Mouse (Mus musculus) hindbrain, embryonic 14.5 days (tissue): ENCODE results near the gene Pnpla2. TPM values are rescaled to one million over a fixed set of nuclear protein-coding genes. Genes with fewer than 3 reads are reported as not detected.

Source experiments
- ATAC-seq: fragments of 200-750 bp; cut with Nextera tagmentation; 2 replicates; pipeline ENCODE4 v1.8.0; 2017; ENCODE audit warnings: moderate number of reproducible peaks, mild to moderate bottlenecking, moderate TSS enrichment, moderate library complexity; ENCODE audit not compliant: low FRiP score
- DNase-seq: peaks from one replicate; pipeline ENCODE4 v3.0.0-alpha.2; 2015; ENCODE audit warnings: low spot score
- H3K27ac ChIP-seq: fragments of 300-500 bp; sonication (generic); 2 replicates; pipeline ENCODE4 v1.5.1; 2014; ENCODE audit warnings: mild to moderate bottlenecking, moderate library complexity
- H3K27me3 ChIP-seq: fragments of 300-500 bp; sonication (generic); 2 replicates; pipeline ENCODE4 v1.6.1; 2014; ENCODE audit warnings: mild to moderate bottlenecking, low read length, mixed read lengths; ENCODE audit not compliant: control insufficient read depth, insufficient read depth
- H3K36me3 ChIP-seq: fragments of 300-500 bp; sonication (generic); replicated peaks from 2 replicates; pipeline ENCODE4 v1.6.1; 2014; ENCODE audit not compliant: control insufficient read depth, insufficient read depth
- H3K4me1 ChIP-seq: fragments of 300-500 bp; sonication (generic); replicated peaks from 2 replicates; pipeline ENCODE4 v1.6.1; 2014; ENCODE audit warnings: antibody characterized with exemption, low read length, mixed read lengths; ENCODE audit not compliant: control insufficient read depth, insufficient read depth
- H3K4me2 ChIP-seq: fragments of 300-500 bp; sonication (generic); replicated peaks from 2 replicates; pipeline ENCODE4 v1.6.1; 2014; ENCODE audit warnings: mild to moderate bottlenecking, moderate library complexity
- H3K4me3 ChIP-seq: fragments of 300-500 bp; sonication (generic); replicated peaks from 2 replicates; pipeline ENCODE4 v1.5.1; 2014; ENCODE audit warnings: mild to moderate bottlenecking, low read length
- H3K9ac ChIP-seq: fragments of 300-500 bp; sonication (generic); 2 replicates; pipeline ENCODE4 v1.6.1; 2014
- H3K9me3 ChIP-seq: fragments of 300-500 bp; sonication (generic); 2 replicates; pipeline ENCODE4 v1.6.1; 2016; ENCODE audit warnings: low read length; ENCODE audit not compliant: control insufficient read depth
- WGBS: fragments of 180-500 bp; shearing (Covaris S2); extraction: QIAGEN DNeasy Blood & Tissue Kit; methylation state at CpG from one replicate; pipeline ENCODE4 v1.1.7; 2014; 5-methylcytosine and 5-hydroxymethylcytosine counted together
- polyA plus RNA-seq: library from polyadenylated mRNA; unstranded; fragments of >200 nt; fragmentation: Nextera tagmentation; extraction: Ambion mirVana; gene quantifications from 2 replicates; pipeline ENCODE4 v1.2.1, GENCODE M21; 2014

Gene Pnpla2
- polyA plus RNA-seq, 1 experiment from 2014 or later = 15.3 TPM

DNA sequence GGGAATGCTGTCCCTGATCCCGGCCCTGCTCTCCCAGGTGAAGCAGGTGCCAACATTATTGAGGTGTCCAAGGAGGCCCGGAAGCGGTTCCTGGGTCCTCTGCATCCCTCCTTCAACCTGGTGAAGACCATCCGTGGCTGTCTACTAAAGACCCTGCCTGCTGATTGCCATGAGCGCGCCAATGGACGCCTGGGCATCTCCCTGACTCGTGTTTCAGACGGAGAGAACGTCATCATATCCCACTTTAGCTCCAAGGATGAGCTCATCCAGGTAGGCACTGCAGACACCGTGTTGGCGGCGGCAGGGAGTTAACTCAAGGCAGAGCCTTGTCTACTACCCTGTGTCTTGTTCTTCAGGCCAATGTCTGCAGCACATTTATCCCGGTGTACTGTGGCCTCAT, 2.2 kb downstream of the Pnpla2 start:
- Histone ChIP-seq H3K9ac (no peak overlapping the region), H3K36me3 (peaks cover 13% of the 10 kb centered on the region), H3K27ac (no peak overlapping the region), H3K9me3 (no peaks in the 10 kb centered on the region), H3K27me3 (peaks cover 28% of the 10 kb centered on the region), H3K4me2 (no peak overlapping the region), H3K4me3 (no peak overlapping the region), H3K4me1 (peaks cover 11% of the 10 kb centered on the region; the same call in 1 of the 2 replicates)
- 95% methylated on average over 14 of the region's 14 CpGs for whole genome bisulfite sequencing
- DNase-seq (no peak), ATAC-seq (no peak)

DNA sequence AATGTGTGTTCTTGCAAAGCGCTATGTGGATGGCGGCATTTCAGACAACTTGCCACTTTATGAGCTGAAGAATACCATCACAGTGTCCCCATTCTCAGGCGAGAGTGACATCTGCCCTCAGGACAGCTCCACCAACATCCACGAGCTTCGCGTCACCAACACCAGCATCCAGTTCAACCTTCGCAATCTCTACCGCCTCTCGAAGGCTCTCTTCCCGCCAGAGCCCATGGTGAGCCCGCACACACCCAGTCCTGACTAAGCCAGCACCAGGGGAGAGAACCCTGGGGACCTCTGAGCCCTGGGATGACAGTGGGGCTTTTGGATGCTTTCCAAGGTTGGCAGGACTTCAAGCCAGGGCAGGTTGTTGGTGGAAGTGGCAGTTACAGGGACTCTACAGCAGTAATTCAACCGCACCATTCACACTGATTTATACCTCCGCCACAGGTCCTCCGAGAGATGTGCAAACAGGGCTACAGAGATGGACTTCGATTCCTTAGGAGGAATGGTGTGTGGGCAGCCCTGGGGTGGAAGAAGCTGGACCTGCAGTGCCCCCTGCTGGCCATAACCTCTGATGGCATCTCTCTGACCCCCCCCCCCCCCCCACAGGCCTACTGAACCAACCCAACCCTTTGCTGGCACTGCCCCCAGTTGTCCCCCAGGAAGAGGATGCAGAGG, 3.1 kb downstream of the Pnpla2 start:
- peaks cover 11% of the 10 kb centered on the region for H3K36me3 ChIP-seq
- no peak overlapping the region for H3K4me3 ChIP-seq
- no peak for ATAC-seq
- peaks cover 11% of the 10 kb centered on the region; the same call in 1 of the 2 replicates for H3K4me1 ChIP-seq
- H3K9ac ChIP-seq = no peak overlapping the region
- no peaks in the 10 kb centered on the region for H3K9me3 ChIP-seq
- no peak for DNase-seq
- WGBS = 76% methylated on average over 15 of the region's 15 CpGs
- H3K27me3 ChIP-seq = peaks cover 37% of the 10 kb centered on the region
- no peak overlapping the region for H3K4me2 ChIP-seq
- H3K27ac ChIP-seq = no peak overlapping the region

DNA sequence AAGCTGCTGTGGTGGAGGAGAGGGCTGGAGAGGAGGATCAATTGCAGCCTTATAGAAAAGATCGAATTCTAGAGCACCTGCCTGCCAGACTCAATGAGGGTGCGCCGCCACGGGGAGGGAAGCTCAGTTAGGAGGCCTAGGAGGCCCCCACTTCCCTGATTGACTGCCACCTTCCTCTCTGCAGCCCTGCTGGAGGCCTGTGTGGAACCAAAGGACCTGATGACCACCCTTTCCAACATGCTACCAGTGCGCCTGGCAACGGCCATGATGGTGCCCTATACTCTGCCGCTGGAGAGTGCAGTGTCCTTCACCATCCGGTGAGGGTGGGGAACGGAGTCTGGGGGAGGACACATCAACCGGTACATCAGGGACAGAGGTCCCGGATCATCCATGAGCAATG, 3.7 kb downstream of the Pnpla2 start:
- WGBS = 91% methylated on average over 11 of the region's 11 CpGs
- H3K4me3 ChIP-seq = no peak overlapping the region
- no peaks in the 10 kb centered on the region for H3K9me3 ChIP-seq
- DNase-seq (no peak), ATAC-seq (no peak)
- H3K4me2 ChIP-seq = no peak overlapping the region
- H3K36me3 ChIP-seq = peaks cover 11% of the 10 kb centered on the region
- H3K4me1 ChIP-seq = peaks cover 11% of the 10 kb centered on the region; the same call in 1 of the 2 replicates
- H3K27me3 ChIP-seq = peaks cover 42% of the 10 kb centered on the region
- no peak overlapping the region for H3K9ac ChIP-seq
- H3K27ac ChIP-seq = no peak overlapping the region

DNA sequence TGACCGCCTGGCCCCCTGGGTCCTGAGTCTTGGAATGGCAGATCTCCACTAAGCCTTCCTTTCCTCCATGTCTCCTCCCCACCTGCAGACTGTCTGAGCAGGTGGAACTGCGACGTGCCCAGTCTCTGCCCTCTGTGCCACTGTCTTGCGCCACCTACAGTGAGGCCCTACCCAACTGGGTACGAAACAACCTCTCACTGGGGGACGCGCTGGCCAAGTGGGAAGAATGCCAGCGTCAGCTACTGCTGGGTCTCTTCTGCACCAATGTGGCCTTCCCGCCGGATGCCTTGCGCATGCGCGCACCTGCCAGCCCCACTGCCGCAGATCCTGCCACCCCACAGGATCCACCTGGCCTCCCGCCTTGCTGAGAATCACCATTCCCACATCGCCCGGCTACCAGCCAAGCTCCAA, 4.3 kb downstream of the Pnpla2 start:
- peaks cover 49% of the 10 kb centered on the region for H3K27me3 ChIP-seq
- no peak overlapping the region for H3K4me2 ChIP-seq
- no peak overlapping the region for H3K4me3 ChIP-seq
- H3K36me3 ChIP-seq = peaks cover 11% of the 10 kb centered on the region
- DNase-seq = no peak
- H3K4me1 ChIP-seq = peaks cover 11% of the 10 kb centered on the region; the same call in 1 of the 2 replicates
- H3K27ac ChIP-seq = no peak overlapping the region
- no peaks in the 10 kb centered on the region for H3K9me3 ChIP-seq
- H3K9ac ChIP-seq = no peak overlapping the region
- no peak for ATAC-seq
- 94% methylated on average over 17 of the region's 17 CpGs for WGBS

DNA sequence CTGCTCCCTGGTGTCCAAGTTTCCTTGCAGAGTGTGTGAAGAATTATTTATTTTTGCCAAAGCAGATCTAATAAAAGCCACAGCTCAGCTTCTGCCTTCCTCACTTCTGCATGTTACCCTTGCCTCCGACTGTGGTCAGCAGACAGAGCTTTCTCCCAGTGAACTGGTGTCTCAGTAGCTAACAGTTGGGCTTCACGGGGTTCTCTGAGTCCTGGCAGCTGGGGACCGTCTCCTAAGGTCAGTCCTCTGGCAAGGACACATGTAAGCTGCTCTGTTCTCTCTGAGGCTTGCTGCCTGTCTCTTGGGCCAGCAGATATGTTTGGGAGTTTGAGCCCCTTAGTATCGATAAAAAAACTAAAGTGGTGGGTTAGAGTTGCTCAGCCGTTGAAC, 5.0 kb downstream of the Pnpla2 start:
- H3K27ac ChIP-seq = no peak overlapping the region
- peaks cover 11% of the 10 kb centered on the region for H3K36me3 ChIP-seq
- DNase-seq = no peak
- WGBS = 87% methylated on average over 5 of the region's 5 CpGs
- H3K4me2 ChIP-seq = no peak overlapping the region
- H3K27me3 ChIP-seq = peaks cover 55% of the 10 kb centered on the region
- H3K4me3 ChIP-seq = no peak overlapping the region
- no peak for ATAC-seq
- no peaks in the 10 kb centered on the region for H3K9me3 ChIP-seq
- H3K4me1 ChIP-seq = peaks cover 9% of the 10 kb centered on the region; the same call in 1 of the 2 replicates
- H3K9ac ChIP-seq = no peak overlapping the region

DNA sequence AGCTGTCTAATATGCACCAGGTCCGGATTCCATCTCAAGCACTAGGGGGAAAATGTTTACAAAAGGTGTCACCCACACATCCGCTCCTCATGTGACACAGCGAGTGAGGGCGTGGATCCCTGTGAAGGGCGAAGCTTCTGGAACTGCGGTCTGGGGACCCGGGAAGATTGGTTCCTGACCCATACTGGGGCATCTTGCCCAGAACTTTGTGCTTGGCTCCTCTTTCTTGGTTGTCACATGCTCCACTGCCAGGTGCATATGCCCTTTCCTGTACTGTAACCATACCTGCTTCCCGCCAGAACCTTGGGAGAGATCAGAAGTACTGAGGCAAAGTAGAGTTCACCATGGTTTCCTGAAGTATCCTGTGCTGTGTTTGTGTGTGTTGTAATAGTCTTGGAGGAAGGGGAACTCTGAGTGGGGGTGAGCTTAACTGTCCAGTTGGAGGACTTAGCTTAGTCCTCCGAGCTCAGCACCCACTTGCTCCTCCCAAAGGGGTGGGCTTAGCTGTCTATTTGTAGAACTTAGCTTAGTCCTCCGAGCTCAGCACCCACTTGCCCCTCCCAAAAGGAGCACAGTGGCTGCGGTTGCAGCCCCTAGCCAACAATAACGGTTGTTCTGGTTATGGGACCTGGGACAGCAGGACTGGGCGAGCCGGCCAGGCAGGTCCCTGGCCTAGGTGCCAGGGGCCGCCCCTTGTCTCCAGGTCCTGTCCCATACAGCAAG, 5.6 kb downstream of the Pnpla2 start, which contains the start of gene Cracr2b:
Gene Cracr2b (plus strand): TSS at position 704 of the 723 bp plus-strand sequence.
- H3K4me2 ChIP-seq = peak within 1 kb of the TSS; percentile 58
- DNase-seq (no peak), ATAC-seq (no peak)
- no peak within 1 kb of the TSS for H3K27ac ChIP-seq
- H3K36me3 ChIP-seq = peaks cover 11% of the 10 kb centered on the region
- no peaks in the 10 kb centered on the region for H3K9me3 ChIP-seq
- peaks cover 61% of the 10 kb centered on the region for H3K27me3 ChIP-seq
- H3K9ac ChIP-seq = peak within 1 kb of the TSS; percentile 58
- peak within 1 kb of the TSS; percentile 34 for H3K4me3 ChIP-seq
- WGBS = 72% methylated on average over 15 of the region's 15 CpGs
- peaks cover 9% of the 10 kb centered on the region; the same call in 1 of the 2 replicates for H3K4me1 ChIP-seq

DNA sequence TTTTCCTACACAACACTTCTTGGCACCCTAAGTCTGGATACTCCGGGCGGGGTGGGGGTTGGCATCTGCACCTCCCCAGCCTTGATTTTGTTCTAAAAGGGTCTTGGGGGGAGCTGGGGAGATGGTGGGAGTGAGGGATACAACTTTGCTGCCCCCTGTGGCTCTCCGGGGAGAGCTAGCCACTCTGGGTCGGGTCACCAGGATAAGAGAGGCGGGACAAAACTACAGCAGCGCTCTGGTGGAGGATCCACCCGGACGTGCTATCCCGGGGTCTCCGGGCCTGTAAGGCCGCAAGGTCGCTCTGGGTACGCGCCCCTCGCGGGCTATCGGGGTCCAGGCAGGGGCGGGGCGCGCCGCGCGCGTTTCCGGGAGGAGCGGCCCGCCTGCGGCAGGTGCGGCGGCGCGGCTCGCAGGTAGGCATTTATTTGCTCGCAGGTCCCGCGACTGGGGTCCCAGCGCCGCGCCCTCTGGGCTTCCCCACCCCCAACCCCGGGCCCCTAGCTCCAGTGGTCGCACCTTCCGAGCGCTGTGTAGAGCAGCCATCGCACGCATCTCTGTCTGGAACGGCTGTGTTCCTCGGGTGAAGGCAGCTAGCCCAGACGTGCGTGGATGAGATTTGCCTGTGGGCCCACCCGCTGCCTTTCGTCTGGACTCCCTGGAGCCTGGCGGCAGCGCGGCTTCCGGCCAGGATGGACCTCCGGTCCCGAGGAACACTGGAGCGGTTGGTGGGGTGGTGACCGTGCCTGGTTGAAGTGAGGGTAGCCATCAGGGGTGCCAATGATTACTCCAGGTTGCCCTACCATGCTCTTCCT, 6.7 kb downstream of the Pnpla2 start:
- peaks cover 11% of the 10 kb centered on the region for H3K36me3 ChIP-seq
- peak overlapping the region; percentile 58 for H3K4me2 ChIP-seq
- H3K4me1 ChIP-seq = peaks cover 1% of the 10 kb centered on the region; the same call in 1 of the 2 replicates
- peaks cover 73% of the 10 kb centered on the region for H3K27me3 ChIP-seq
- no peaks in the 10 kb centered on the region for H3K9me3 ChIP-seq
- no peak for DNase-seq
- 3% methylated on average over 56 of the region's 59 CpGs for WGBS
- ATAC-seq = no peak
- H3K4me3 ChIP-seq = peak overlapping the region; percentile 34
- no peak overlapping the region for H3K27ac ChIP-seq
- H3K9ac ChIP-seq = peak overlapping the region; percentile 58

DNA sequence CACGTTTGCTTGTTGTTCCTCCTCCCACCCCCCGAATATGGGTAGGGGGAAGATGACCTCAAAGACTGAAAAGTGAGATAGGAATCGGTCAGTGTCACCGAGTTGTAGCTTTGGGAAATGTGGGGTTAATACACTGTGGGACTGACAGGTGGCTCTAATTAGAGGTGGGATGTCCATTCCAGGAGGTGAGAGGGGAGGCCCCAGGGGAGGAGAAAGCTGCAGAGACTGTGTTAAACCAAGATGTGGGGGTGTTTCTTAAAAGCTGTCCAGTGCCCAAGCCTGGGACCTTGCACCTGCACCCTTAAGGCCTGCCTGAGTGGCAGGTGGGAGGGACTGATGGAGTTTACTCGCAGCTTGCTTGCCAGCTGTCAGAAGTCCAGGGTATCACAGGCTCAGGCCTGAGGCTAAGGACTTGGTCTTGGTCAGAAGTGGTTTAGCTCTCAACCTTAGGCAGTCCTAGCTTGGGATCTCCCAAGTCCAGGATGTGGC, 7.4 kb downstream of the Pnpla2 start:
- peak overlapping the region; percentile 34; the same call in 1 of the 2 replicates for H3K4me3 ChIP-seq
- DNase-seq = no peak
- no peak overlapping the region for H3K27ac ChIP-seq
- H3K4me2 ChIP-seq = peak overlapping the region; percentile 58
- peak overlapping the region; percentile 58; the same call in 1 of the 2 replicates for H3K9ac ChIP-seq
- peaks cover 6% of the 10 kb centered on the region; the same call in 1 of the 2 replicates for H3K4me1 ChIP-seq
- peaks cover 75% of the 10 kb centered on the region for H3K27me3 ChIP-seq
- no peaks in the 10 kb centered on the region for H3K9me3 ChIP-seq
- no peak for ATAC-seq
- peaks cover 11% of the 10 kb centered on the region for H3K36me3 ChIP-seq
- 15% methylated on average over 5 of the region's 5 CpGs for WGBS
